Mouse (Mus musculus) neural tube, embryonic 14.5 days (tissue): ENCODE data around the gene Rnpepl1. TPM values are rescaled to one million over a fixed set of nuclear protein-coding genes. Genes with fewer than 3 reads are reported as not detected.

Experiments
- ATAC-seq: fragments of 200-750 bp; cut with Nextera tagmentation; 2 replicates; pipeline ENCODE4 v1.8.0; 2017; ENCODE audit warnings: low read depth, mild to moderate bottlenecking, moderate TSS enrichment, moderate library complexity
- H3K27ac ChIP-seq: fragments of 300-500 bp; sonication (generic); 2 replicates; pipeline ENCODE4 v1.5.1; 2014; ENCODE audit warnings: low read depth, mild to moderate bottlenecking, control low read depth, low read length, moderate library complexity, mixed read lengths
- H3K27me3 ChIP-seq: fragments of 300-500 bp; sonication (generic); 2 replicates; pipeline ENCODE4 v1.6.1; 2014; ENCODE audit warnings: low read length; ENCODE audit not compliant: control insufficient read depth, insufficient read depth
- H3K36me3 ChIP-seq: fragments of 300-500 bp; sonication (generic); 2 replicates; pipeline ENCODE4 v1.6.1; 2014; ENCODE audit warnings: low read length, mixed read lengths; ENCODE audit not compliant: control insufficient read depth, insufficient read depth
- H3K4me1 ChIP-seq: fragments of 300-500 bp; sonication (generic); 2 replicates; pipeline ENCODE4 v1.6.1; 2014; ENCODE audit warnings: low read length; ENCODE audit not compliant: control insufficient read depth, insufficient read depth
- H3K4me2 ChIP-seq: fragments of 300-500 bp; sonication (generic); 2 replicates; pipeline ENCODE4 v1.6.1; 2014; ENCODE audit warnings: mild to moderate bottlenecking, low read depth, low read length, control low read depth
- H3K4me3 ChIP-seq: fragments of 300-500 bp; sonication (generic); 2 replicates; pipeline ENCODE4 v1.5.1; 2014; ENCODE audit warnings: low read depth, low read length, control low read depth, mixed read lengths
- H3K9ac ChIP-seq: fragments of 300-500 bp; sonication (generic); replicated peaks from 2 replicates; pipeline ENCODE4 v1.6.1; 2014; ENCODE audit warnings: low read depth, mild to moderate bottlenecking, control low read depth, low read length, mixed read lengths
- H3K9me3 ChIP-seq: fragments of 300-500 bp; sonication (generic); 2 replicates; pipeline ENCODE4 v1.6.1; 2016; ENCODE audit warnings: low read length; ENCODE audit not compliant: control insufficient read depth
- WGBS: fragments of 180-500 bp; shearing (Covaris S2); extraction: QIAGEN DNeasy Blood & Tissue Kit; methylation state at CpG from one replicate; pipeline ENCODE4 v1.1.7; 2014; 5-methylcytosine and 5-hydroxymethylcytosine counted together
- polyA plus RNA-seq: library from polyadenylated mRNA; unstranded; fragments of >200 nt; fragmentation: Nextera tagmentation; extraction: Ambion mirVana; gene quantifications from 2 replicates; pipeline ENCODE4 v1.2.1, GENCODE M21; 2014

The Rnpepl1 gene
- polyA plus RNA-seq: 27.0 and 31.6 TPM in 2 replicates

- Histone ChIP-seq H3K27ac (peak within 1 kb of the TSS; percentile 93), H3K9ac (peak within 1 kb of the TSS; percentile 94)
- under 1% methylated on average over 43 of the region's 57 CpGs for WGBS
Measured at GRCm38 (mm10) chr1:92910239-92910885, at the start of gene Rnpepl1. TSS of gene Rnpepl1 (plus strand) at chr1:92910783.

GRCm38 (mm10) chr1:92861503-92861902 is 49.1 kb upstream of the Rnpepl1 start:
- H3K27ac ChIP-seq: no peak overlapping the region
- ATAC-seq: peak; percentile 10; the same call in 1 of the 2 replicates

More at GRCm38 (mm10) chr1:92910239-92910885, at the start of gene Rnpepl1:
- Histone ChIP-seq H3K27me3 (no peaks in the 10 kb centered on the region), H3K4me2 (peak within 1 kb of the TSS; percentile 98), H3K4me3 (peak within 1 kb of the TSS; percentile 86), H3K4me1 (peaks cover 37% of the 10 kb centered on the region), H3K9me3 (no peaks in the 10 kb centered on the region), H3K36me3 (peaks cover 13% of the 10 kb centered on the region)
- ATAC-seq: peak; percentile 82

GRCm38 (mm10) chr1:92863268-92863667 is 47.3 kb upstream of the Rnpepl1 start:
- WGBS: 88% methylated on average over 4 of the region's 4 CpGs
- no peaks in the 10 kb centered on the region for H3K9me3 ChIP-seq
- no peaks in the 10 kb centered on the region for H3K27me3 ChIP-seq
- H3K4me3 ChIP-seq: no peak overlapping the region
- no peaks in the 10 kb centered on the region for H3K4me1 ChIP-seq
- H3K4me2 ChIP-seq: no peak overlapping the region
- no peak for ATAC-seq
- peaks cover 21% of the 10 kb centered on the region for H3K36me3 ChIP-seq
- H3K9ac ChIP-seq: no peak overlapping the region
- no peak overlapping the region for H3K27ac ChIP-seq

More at GRCm38 (mm10) chr1:92861503-92861902, 49.1 kb upstream of the Rnpepl1 start:
- Histone ChIP-seq H3K9ac (no peak overlapping the region), H3K4me3 (no peak overlapping the region), H3K36me3 (peaks cover 38% of the 10 kb centered on the region), H3K4me2 (no peak overlapping the region), H3K27me3 (no peaks in the 10 kb centered on the region), H3K4me1 (no peaks in the 10 kb centered on the region), H3K9me3 (no peaks in the 10 kb centered on the region)
- WGBS: 67% methylated on average over 6 of the region's 6 CpGs

- H3K4me2 ChIP-seq: no peak overlapping the region
- no peak for ATAC-seq
- no peaks in the 10 kb centered on the region for H3K27me3 ChIP-seq
- no peak overlapping the region for H3K4me3 ChIP-seq
- H3K27ac ChIP-seq: no peak overlapping the region
- no peaks in the 10 kb centered on the region for H3K36me3 ChIP-seq
- H3K9me3 ChIP-seq: no peaks in the 10 kb centered on the region
- H3K9ac ChIP-seq: no peak overlapping the region
- no peaks in the 10 kb centered on the region for H3K4me1 ChIP-seq
- 78% methylated on average over 2 of the region's 2 CpGs for WGBS
Measured at GRCm38 (mm10) chr1:92866170-92866569, 44.4 kb upstream of the Rnpepl1 start.

- Histone ChIP-seq H3K4me3 (no peak overlapping the region), H3K9me3 (no peaks in the 10 kb centered on the region), H3K4me2 (no peak overlapping the region), H3K9ac (no peak overlapping the region), H3K27ac (no peak overlapping the region), H3K36me3 (no peaks in the 10 kb centered on the region), H3K27me3 (no peaks in the 10 kb centered on the region), H3K4me1 (no peaks in the 10 kb centered on the region)
- ATAC-seq: no peak
- 83% methylated on average over 2 of the region's 2 CpGs for WGBS
Measured at GRCm38 (mm10) chr1:92869985-92870384, 40.6 kb upstream of the Rnpepl1 start.

- WGBS: 86% methylated on average over 7 of the region's 7 CpGs
- no peak overlapping the region for H3K27ac ChIP-seq
- ATAC-seq: no peak
- H3K4me3 ChIP-seq: no peak overlapping the region
- no peak overlapping the region for H3K4me2 ChIP-seq
- no peaks in the 10 kb centered on the region for H3K27me3 ChIP-seq
- H3K4me1 ChIP-seq: no peaks in the 10 kb centered on the region
- no peaks in the 10 kb centered on the region for H3K36me3 ChIP-seq
- H3K9me3 ChIP-seq: no peaks in the 10 kb centered on the region
- no peak overlapping the region for H3K9ac ChIP-seq
Measured at GRCm38 (mm10) chr1:92872666-92873065, 37.9 kb upstream of the Rnpepl1 start.

- WGBS: 81% methylated on average over 3 of the region's 3 CpGs
- Histone ChIP-seq H3K4me3 (no peak overlapping the region), H3K27me3 (no peaks in the 10 kb centered on the region), H3K9ac (no peak overlapping the region), H3K27ac (no peak overlapping the region), H3K36me3 (no peaks in the 10 kb centered on the region), H3K4me2 (no peak overlapping the region), H3K4me1 (no peaks in the 10 kb centered on the region), H3K9me3 (no peaks in the 10 kb centered on the region)
- no peak for ATAC-seq
Measured at GRCm38 (mm10) chr1:92874011-92874410, 36.6 kb upstream of the Rnpepl1 start.

- Histone ChIP-seq H3K27me3 (no peaks in the 10 kb centered on the region), H3K36me3 (no peaks in the 10 kb centered on the region), H3K4me3 (no peak overlapping the region), H3K4me1 (no peaks in the 10 kb centered on the region), H3K4me2 (no peak overlapping the region), H3K9ac (no peak overlapping the region), H3K9me3 (no peaks in the 10 kb centered on the region), H3K27ac (no peak overlapping the region)
- no peak for ATAC-seq
- 89% methylated on average over 8 of the region's 8 CpGs for WGBS
Measured at GRCm38 (mm10) chr1:92875360-92876111, 35.0 kb upstream of the Rnpepl1 start.

GRCm38 (mm10) chr1:92877431-92877978 is 33.1 kb upstream of the Rnpepl1 start:
- no peaks in the 10 kb centered on the region for H3K27me3 ChIP-seq
- H3K27ac ChIP-seq: no peak overlapping the region
- H3K36me3 ChIP-seq: no peaks in the 10 kb centered on the region
- WGBS: 69% methylated on average over 12 of the region's 12 CpGs
- H3K9me3 ChIP-seq: no peaks in the 10 kb centered on the region
- no peaks in the 10 kb centered on the region for H3K4me1 ChIP-seq
- no peak for ATAC-seq
- H3K4me2 ChIP-seq: no peak overlapping the region
- no peak overlapping the region for H3K4me3 ChIP-seq
- H3K9ac ChIP-seq: no peak overlapping the region
